Mouse (Mus musculus) limb, embryonic 12.5 days (tissue): ENCODE results near the gene Gpam. TPM values are rescaled to one million over a fixed set of nuclear protein-coding genes. Genes with fewer than 3 reads are reported as not detected.

ENCODE experiments used
- ATAC-seq: fragments of 200-750 bp; cut with Nextera tagmentation; 2 replicates; pipeline ENCODE4 v1.8.0; 2017; ENCODE audit warnings: low read depth, moderate TSS enrichment; ENCODE audit not compliant: insufficient number of reproducible peaks, insufficient read depth, low FRiP score, low TSS enrichment
- H3K27ac ChIP-seq: fragments of 300-500 bp; sonication (generic); 2 replicates; pipeline ENCODE4 v1.5.1; 2016; ENCODE audit warnings: mild to moderate bottlenecking, moderate library complexity
- H3K27me3 ChIP-seq: fragments of 300-500 bp; sonication (generic); 2 replicates; pipeline ENCODE4 v1.6.1; 2016; ENCODE audit warnings: mild to moderate bottlenecking, moderate library complexity
- H3K36me3 ChIP-seq: fragments of 300-500 bp; sonication (generic); 2 replicates; pipeline ENCODE4 v1.6.1; 2016; ENCODE audit warnings: mild to moderate bottlenecking, moderate library complexity
- H3K4me1 ChIP-seq: fragments of 300-500 bp; sonication (generic); replicated peaks from 2 replicates; pipeline ENCODE4 v1.6.1; 2016
- H3K4me2 ChIP-seq: fragments of 300-500 bp; sonication (generic); 2 replicates; pipeline ENCODE4 v1.6.1; 2016; ENCODE audit warnings: mild to moderate bottlenecking, moderate library complexity
- H3K4me3 ChIP-seq: fragments of 300-500 bp; sonication (generic); replicated peaks from 2 replicates; pipeline ENCODE4 v1.5.1; 2016; ENCODE audit warnings: mild to moderate bottlenecking
- H3K9ac ChIP-seq: fragments of 300-500 bp; sonication (generic); replicated peaks from 2 replicates; pipeline ENCODE4 v1.6.1; 2016; ENCODE audit warnings: mild to moderate bottlenecking, moderate library complexity
- H3K9me3 ChIP-seq: fragments of 300-500 bp; sonication (generic); 2 replicates; pipeline ENCODE4 v1.6.1; 2016; ENCODE audit warnings: mild to moderate bottlenecking, moderate library complexity
- WGBS: fragments of 180-500 bp; shearing (Covaris S2); methylation state at CpG from one replicate; pipeline ENCODE4 v1.1.7; 2016; 5-methylcytosine and 5-hydroxymethylcytosine counted together
- polyA plus RNA-seq: library from polyadenylated mRNA; unstranded; fragments of >200 nt; fragmentation: Nextera tagmentation; extraction: Ambion mirVana; gene quantifications from 2 replicates; pipeline ENCODE4 v1.2.1, GENCODE M21; 2016

Gene Gpam
- polyA plus RNA-seq, 1 experiment from 2014 or later, result 18.2 TPM

GRCm38 (mm10) chr19:55055634-55056269 is 71.3 kb downstream of the Gpam start:
- 0 out of 2 replicates have a peak, but pooled peaks cover 4% of the 10 kb centered on the region for H3K27me3 ChIP-seq
- no peaks in the 10 kb centered on the region for H3K4me1 ChIP-seq
- H3K9me3 ChIP-seq, result peaks cover 4% of the 10 kb centered on the region
- no peak for ATAC-seq
- H3K4me2 ChIP-seq, result no peak overlapping the region
- no peak overlapping the region for H3K27ac ChIP-seq
- 92% methylated on average over 10 of the region's 10 CpGs for WGBS
- no peak overlapping the region for H3K4me3 ChIP-seq
- no peaks in the 10 kb centered on the region for H3K36me3 ChIP-seq
- no peak overlapping the region for H3K9ac ChIP-seq

GRCm38 (mm10) chr19:55053163-55053562 is 73.9 kb downstream of the Gpam start:
- WGBS, result 73% methylated on average over 4 of the region's 4 CpGs
- ATAC-seq, result no peak
- H3K9me3 ChIP-seq, result no peaks in the 10 kb centered on the region

GRCm38 (mm10) chr19:55037406-55037805 is 89.6 kb downstream of the Gpam start:
- Histone ChIP-seq H3K36me3 (no peaks in the 10 kb centered on the region), H3K4me2 (no peak overlapping the region), H3K9ac (no peak overlapping the region), H3K4me3 (no peak overlapping the region), H3K9me3 (no peaks in the 10 kb centered on the region), H3K4me1 (no peaks in the 10 kb centered on the region), H3K27ac (no peak overlapping the region), H3K27me3 (no peaks in the 10 kb centered on the region)
- ATAC-seq, result no peak
- WGBS, result 59% methylated on average over 7 of the region's 7 CpGs

More at GRCm38 (mm10) chr19:55053163-55053562, 73.9 kb downstream of the Gpam start:
- H3K4me3 ChIP-seq, result no peak overlapping the region
- no peaks in the 10 kb centered on the region for H3K4me1 ChIP-seq
- no peaks in the 10 kb centered on the region for H3K36me3 ChIP-seq
- no peaks in the 10 kb centered on the region for H3K27me3 ChIP-seq
- H3K4me2 ChIP-seq, result no peak overlapping the region
- no peak overlapping the region for H3K27ac ChIP-seq
- H3K9ac ChIP-seq, result no peak overlapping the region

GRCm38 (mm10) chr19:55018872-55019271 is 108.2 kb downstream of the Gpam start:
- WGBS, result 35% methylated on average over 1 of the region's 1 CpGs
- 0 out of 2 replicates have a peak, but pooled peaks cover 4% of the 10 kb centered on the region for H3K4me1 ChIP-seq
- H3K9me3 ChIP-seq, result no peaks in the 10 kb centered on the region
- no peak overlapping the region for H3K4me3 ChIP-seq
- H3K4me2 ChIP-seq, result no peak overlapping the region
- no peak overlapping the region for H3K27ac ChIP-seq
- H3K9ac ChIP-seq, result no peak overlapping the region
- no peak for ATAC-seq
- no peaks in the 10 kb centered on the region for H3K27me3 ChIP-seq
- H3K36me3 ChIP-seq, result no peaks in the 10 kb centered on the region

Other genes with a start within 250 kb of the Gpam start
- not detected in 2 replicates for gene Tectb, start 53.5 kb upstream of the Gpam start, polyA plus RNA-seq
- not detected in 2 replicates for gene Gucy2g, start 114.0 kb upstream of the Gpam start, polyA plus RNA-seq
- 18.9 and 21.2 TPM in 2 replicates for gene Acsl5, start 124.7 kb upstream of the Gpam start, polyA plus RNA-seq
- gene Zdhhc6, start 188.8 kb upstream of the Gpam start, polyA plus RNA-seq, result 96.6 and 98.9 TPM in 2 replicates
- 31.2 and 33.4 TPM in 2 replicates for gene Vti1a, start 189.1 kb upstream of the Gpam start, polyA plus RNA-seq